Mouse (Mus musculus) testis, adult 2 months (tissue): Measurements from ENCODE around the gene H2-Ob.

ENCODE experiments used
- CTCF ChIP-seq: fragments of 200-500 bp; IDR thresholded peaks from 2 replicates; pipeline ENCODE4 v1.5.1; 2012; ENCODE audit warnings: low read depth, mild to moderate bottlenecking, inconsistent platforms, low read length, moderate library complexity; ENCODE audit not compliant: control insufficient read depth, insufficient read depth, insufficient replicate concordance
- POLR2A ChIP-seq: fragments of 200-500 bp; IDR thresholded peaks from 2 replicates; pipeline ENCODE4 v1.6.1; 2012; ENCODE audit warnings: low read depth, mild to moderate bottlenecking, inconsistent platforms, low read length, moderate library complexity; ENCODE audit not compliant: control insufficient read depth

GRCm38 (mm10) chr17:34261502-34261901, 22.8 kb downstream of the H2-Ob start:
- no peak for TF ChIP-seq POLR2A
- no peak for TF ChIP-seq CTCF
